Mouse (Mus musculus) ES-E14 (cell line): ENCODE data around the gene Fbxl15.

Source experiments
- CHD2 ChIP-seq: IDR thresholded peaks from 2 replicates; pipeline ENCODE4 v1.6.1; 2014; ENCODE audit warnings: mild to moderate bottlenecking, low read depth, low read length, inconsistent platforms
- HCFC1 ChIP-seq: IDR thresholded peaks from 2 replicates; pipeline ENCODE4 v1.6.1; 2012; ENCODE audit warnings: low read length, inconsistent platforms, borderline replicate concordance; ENCODE audit not compliant: insufficient read depth
- MAFK ChIP-seq: IDR thresholded peaks from 2 replicates; pipeline ENCODE4 v1.6.1; 2014; ENCODE audit warnings: mild to moderate bottlenecking, low read depth, low read length, inconsistent platforms; ENCODE audit not compliant: insufficient read depth
- ZC3H11A ChIP-seq: IDR thresholded peaks from 2 replicates; pipeline ENCODE4 v1.6.1; 2012; ENCODE audit warnings: low read depth, mild to moderate bottlenecking, inconsistent platforms, low read length, borderline replicate concordance
- ZNF384 ChIP-seq: IDR thresholded peaks from 2 replicates; pipeline ENCODE4 v1.6.1; 2012; ENCODE audit warnings: low read depth, low read length, inconsistent platforms

GRCm38 (mm10) chr19:46317546-46317885 is 10.5 kb upstream of the Fbxl15 start:
- TF ChIP-seq ZC3H11A, result no peak
- TF ChIP-seq MAFK, result no peak
- TF ChIP-seq HCFC1, result no peak
- no peak for TF ChIP-seq ZNF384
- no peak for TF ChIP-seq CHD2
